21 mouse cellular contexts compared by ENCODE assay signal in the genomic region with DNA sequence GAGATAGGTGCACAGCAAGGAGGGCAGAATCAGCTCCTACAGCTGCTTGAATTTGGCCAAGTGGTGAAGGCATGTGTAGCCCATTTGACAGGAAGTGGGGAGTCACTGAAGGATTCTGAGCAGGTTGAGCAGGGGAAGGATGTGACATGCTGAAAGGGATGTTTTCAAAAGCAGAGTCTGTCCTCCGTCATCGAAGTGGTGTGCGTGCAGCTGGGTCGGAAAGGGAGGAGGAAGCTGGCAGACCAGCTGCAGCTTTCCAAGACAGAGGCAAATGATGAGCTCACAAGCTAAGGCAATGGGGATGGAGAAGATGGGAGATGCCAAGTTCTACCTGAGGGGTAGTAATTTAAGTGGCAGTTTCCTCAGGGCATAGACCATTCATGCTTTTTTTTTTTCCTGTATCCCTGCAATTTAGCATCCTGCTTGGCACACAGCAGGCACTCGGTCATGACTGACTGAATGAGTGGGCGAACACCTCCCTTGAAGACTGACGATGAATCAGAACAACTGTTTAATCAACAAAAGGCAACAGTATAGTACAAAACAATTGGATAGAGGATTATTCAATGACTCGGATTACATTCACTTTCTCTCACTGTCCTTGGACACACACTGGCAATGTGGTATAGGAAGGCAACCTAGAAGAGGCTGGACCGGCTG. TPM values are rescaled to one million over a fixed set of nuclear protein-coding genes. Genes with fewer than 3 reads are reported as not detected.
A peak's percentile ranks its signal among the peaks of the same experiment; 100 is the strongest.
DNase-seq lines count a peak whose midpoint lies in the region; ATAC-seq and TF ChIP-seq lines count a peak whose summit lies in the region.
"Had no signal": no experiment of that assay in that cellular context is flagged by ENCODE, and none has a peak within 500 bp of the region (broad histone marks: within the 10 kb centered on the region; RNA-seq: fewer than 3 reads in every experiment).

No protein-coding gene starts in this region.

- H3K9me3 ChIP-seq in forebrain, embryonic 11.5 days (ENCODE audit: control insufficient read depth, low read length): no peaks in the 10 kb centered on the region
- H3K9me3 ChIP-seq: embryonic facial prominence, embryonic 13.5 days; heart, embryonic 12.5 days; midbrain, embryonic 15.5 days had no signal

- DNase-seq in lung, postnatal 25 days (ENCODE audit: low spot score): peak; percentile 23
- no peak for DNase-seq in lung, adult 2 months
- peak; percentile 10 for DNase-seq in Patski (ENCODE audit: low read depth, low spot score)
- peak; percentile 82 for DNase-seq in naive thymus-derived CD4-positive, alpha-beta T cell, adult 2 months (ENCODE audit: low read depth)
- DNase-seq in thymus, postnatal 25 days: peak; percentile 56
- DNase-seq in forebrain, embryonic 11.5 days (ENCODE audit: low spot score): no peak
- DNase-seq in gastrocnemius, postnatal 10 days: no peak
- DNase-seq in adrenal gland, postnatal 10 days: no peak
- DNase-seq: adrenal gland, postnatal 25 days; cerebellum, adult 8-10 months; gastrocnemius, postnatal 36 days; heart, postnatal 4 days; kidney, adult 8-10 months; layer of hippocampus, postnatal 36 days; liver; liver, postnatal 0 days had no signal

- CTCF ChIA-PET in Patski (lab: Charles Lee): interaction anchor here (0.8 to 2.0 kb wide), 5 partner anchors 22 to 78 kb away, joined by 3 to 6 read pairs (median 3); no protein-coding TSS in a partner anchor

- no peaks in the 10 kb centered on the region for H3K36me3 ChIP-seq in forebrain, embryonic 11.5 days (ENCODE audit: control insufficient read depth, insufficient read depth, low read length)
- H3K36me3 ChIP-seq: embryonic facial prominence, embryonic 13.5 days; heart, embryonic 12.5 days; midbrain, embryonic 15.5 days had no signal

- peaks cover 9% of the 10 kb centered on the region for H3K27me3 ChIP-seq in Patski
- no peaks in the 10 kb centered on the region for H3K27me3 ChIP-seq in forebrain, embryonic 11.5 days (ENCODE audit: control insufficient read depth, insufficient read depth, low read length)
- H3K27me3 ChIP-seq: CH12.LX; embryonic facial prominence, embryonic 13.5 days; midbrain, embryonic 15.5 days had no signal

- H3K4me2 ChIP-seq in forebrain, embryonic 11.5 days (ENCODE audit: low read depth, low read length, severe bottlenecking): no peak overlapping the region
- H3K4me2 ChIP-seq: embryonic facial prominence, embryonic 13.5 days; heart, embryonic 12.5 days; midbrain, embryonic 15.5 days had no signal

- H3K4me3 ChIP-seq in lung, adult 2 months (replicated peaks; ENCODE audit: extremely low read depth, low read depth, low read length): no peak overlapping the region
- H3K4me3 ChIP-seq in forebrain, embryonic 11.5 days (ENCODE audit: low read depth, low read length): no peak overlapping the region
- H3K4me3 ChIP-seq: embryonic facial prominence, embryonic 13.5 days; heart, embryonic 12.5 days; midbrain, embryonic 15.5 days had no signal

- WGBS in lung, adult 2 months: 71% methylated on average over 9 of the region's 9 CpGs
- 79% methylated on average over 9 of the region's 9 CpGs for WGBS in forebrain, embryonic 11.5 days

- no peaks in the 10 kb centered on the region for H3K4me1 ChIP-seq in lung, adult 2 months (ENCODE audit: control insufficient read depth, insufficient read depth, low read length)
- no peaks in the 10 kb centered on the region for H3K4me1 ChIP-seq in forebrain, embryonic 11.5 days (replicated peaks; ENCODE audit: control insufficient read depth, insufficient read depth, low read length)
- H3K4me1 ChIP-seq: embryonic facial prominence, embryonic 13.5 days; heart, embryonic 12.5 days; midbrain, embryonic 15.5 days had no signal

- no peak for TF ChIP-seq POLR2A in lung, adult 2 months (IDR thresholded peaks at IDR 0.05; ENCODE audit: borderline replicate concordance, extremely low read depth, low read depth, low read length)

- POLR2A ChIA-PET in Patski (lab: Charles Lee): interaction anchor here (0.6 kb wide), 1 partner anchor 1784 kb away, joined by 5 read pairs; no protein-coding TSS in a partner anchor

- TF ChIP-seq CTCF in lung, adult 2 months (IDR thresholded peaks at IDR 0.05; ENCODE audit: insufficient read depth, low read length): no peak
- TF ChIP-seq CTCF in Patski (IDR thresholded peaks at IDR 0.05): no peak

- ATAC-seq in Patski: peak; percentile 44
- no peak for ATAC-seq in forebrain, embryonic 11.5 days (replicated peaks; ENCODE audit: low FRiP score)
- ATAC-seq: liver, postnatal 0 days; midbrain, embryonic 15.5 days had no signal

- no peak overlapping the region for H3K27ac ChIP-seq in forebrain, embryonic 11.5 days (ENCODE audit: low read depth, low read length)
- H3K27ac ChIP-seq: embryonic facial prominence, embryonic 13.5 days; midbrain, embryonic 15.5 days had no signal

- H3K9ac ChIP-seq in forebrain, embryonic 11.5 days (ENCODE audit: low read length): no peak overlapping the region
- H3K9ac ChIP-seq: embryonic facial prominence, embryonic 13.5 days; heart, embryonic 12.5 days; liver, postnatal 0 days; midbrain, embryonic 15.5 days had no signal

- in situ Hi-C loops in Patski (cut with MboI; ENCODE audit: low pct_unique_long_range_greater_than_20kb): no loop called here

RNA-seq across cellular contexts. Expression of a gene that starts 9.9 kb away (rescaled TPM):
- 3.5 and 9.1 TPM in 2 replicates for polyA plus RNA-seq in lung, adult 2 months (2012; rRNA removed)
- 0.08 TPM for polyA plus RNA-seq in Patski (2021)
- 1.5 and 2.2 TPM in 2 replicates for polyA plus RNA-seq in forebrain, embryonic 11.5 days (2014; fragmentation: Nextera tagmentation; extraction: Ambion mirVana)
- 1 to 10 TPM; 2.2 to 3.2 TPM for total RNA-seq in gastrocnemius, postnatal 10 days (2021)
- 1 to 10 TPM; 1.5 to 2.1 TPM for total RNA-seq in adrenal gland, postnatal 10 days (2021)
- total RNA-seq: megakaryocyte progenitor cell, adult 5-6 weeks had no signal

RNA-seq across cellular contexts. Expression of a gene that starts 47.6 kb away (rescaled TPM):
- polyA plus RNA-seq in lung, adult 2 months (2012; rRNA removed): 11.5 and 14.6 TPM in 2 replicates
- not detected for polyA plus RNA-seq in Patski (2021)
- 0.67 and 0.80 TPM in 2 replicates for polyA plus RNA-seq in forebrain, embryonic 11.5 days (2014; fragmentation: Nextera tagmentation; extraction: Ambion mirVana)
- 1 to 10 TPM in 1 of 2 experiments, under 1 TPM in 1; 0.82 to 1.2 TPM for total RNA-seq in gastrocnemius, postnatal 10 days (2021)
- 1 to 10 TPM; 4.7 to 5.3 TPM for total RNA-seq in adrenal gland, postnatal 10 days (2021)

Comparison
In these comparisons a context has a peak if more than half of its experiments do, and no peak if none do; other contexts are left out.
1. DNase-seq: peak in lung, postnatal 25 days (single experiment), Patski (single experiment), naive thymus-derived CD4-positive, alpha-beta T cell, adult 2 months (single experiment) and thymus, postnatal 25 days (single experiment); none in lung, adult 2 months (single experiment), forebrain, embryonic 11.5 days (single experiment), gastrocnemius, postnatal 10 days (single experiment) and adrenal gland, postnatal 10 days (single experiment).